Mouse (Mus musculus) brown adipose tissue, adult 24 weeks (tissue): ENCODE measurements around the gene Lpp. TPM values are rescaled to one million over a fixed set of nuclear protein-coding genes. Genes with fewer than 3 reads are reported as not detected.

Source experiments
- H3K27ac ChIP-seq: fragments of 200-500 bp; replicated peaks from 2 replicates; pipeline ENCODE4 v1.5.1; 2012; ENCODE audit warnings: low read depth, mild to moderate bottlenecking, low read length
- H3K4me1 ChIP-seq: fragments of 200-500 bp; 2 replicates; pipeline ENCODE4 v1.6.1; 2012; ENCODE audit warnings: low read length, mixed read lengths; ENCODE audit not compliant: control insufficient read depth, insufficient read depth, insufficient read length
- H3K4me3 ChIP-seq: fragments of 200-500 bp; 2 replicates; pipeline ENCODE4 v1.5.1; 2012; ENCODE audit warnings: low read depth, mild to moderate bottlenecking, low read length, moderate library complexity; ENCODE audit not compliant: insufficient read depth
- polyA plus RNA-seq: library from polyadenylated mRNA; stranded (reverse); fragments of >200 nt; gene quantifications from 2 replicates; pipeline ENCODE4 v1.2.4, GENCODE M21; 2012; ENCODE audit not compliant: missing spikeins, insufficient read depth, insufficient read length

Lpp gene
- polyA plus RNA-seq, 1 experiment, result 6.7 TPM

DNA sequence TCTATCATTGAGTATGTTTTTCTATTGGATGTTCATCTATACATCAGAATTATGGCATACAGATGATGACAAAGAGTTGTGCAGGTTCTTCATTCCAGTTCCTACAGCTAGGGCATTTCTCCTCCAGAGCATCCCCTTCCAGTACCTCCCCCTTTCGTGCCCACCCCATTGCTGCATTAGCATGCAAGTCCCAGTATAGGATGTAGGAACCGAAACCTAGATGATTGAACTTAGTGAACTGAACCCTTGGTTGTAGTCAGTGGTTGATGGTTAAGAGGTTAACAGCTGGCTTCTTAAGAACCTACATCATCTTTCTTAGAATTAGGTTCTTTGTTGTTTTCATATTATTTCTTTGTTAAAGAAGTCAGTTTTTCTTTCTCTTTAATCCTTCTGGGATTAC lies 265.7 kb downstream of the Lpp start:
- Histone ChIP-seq H3K27ac (no peak overlapping the region), H3K4me3 (no peak overlapping the region), H3K4me1 (peaks cover 3% of the 10 kb centered on the region; the same call in 1 of the 2 replicates)

DNA sequence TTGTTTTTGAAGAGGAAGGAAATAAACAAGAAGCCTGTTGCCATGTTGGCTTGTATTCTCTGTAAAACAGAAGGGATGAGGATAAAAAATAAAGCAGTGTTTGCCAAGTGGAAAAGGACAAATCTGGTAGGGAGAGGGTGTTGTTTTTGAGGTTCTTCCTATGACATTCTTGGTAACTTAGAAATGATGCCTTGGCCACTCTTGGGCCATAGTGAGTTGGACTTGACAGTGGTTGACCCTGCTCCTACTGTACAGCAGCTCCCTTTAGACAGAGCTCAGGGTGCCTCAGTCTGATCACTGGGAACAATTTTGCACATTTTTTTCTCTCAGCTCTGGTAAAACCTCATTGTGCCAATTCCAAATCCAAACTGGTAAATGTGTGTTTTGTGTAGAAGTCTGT lies 270.8 kb downstream of the Lpp start:
- Histone ChIP-seq H3K4me1 (no peaks in the 10 kb centered on the region), H3K27ac (no peak overlapping the region), H3K4me3 (no peak overlapping the region)

DNA sequence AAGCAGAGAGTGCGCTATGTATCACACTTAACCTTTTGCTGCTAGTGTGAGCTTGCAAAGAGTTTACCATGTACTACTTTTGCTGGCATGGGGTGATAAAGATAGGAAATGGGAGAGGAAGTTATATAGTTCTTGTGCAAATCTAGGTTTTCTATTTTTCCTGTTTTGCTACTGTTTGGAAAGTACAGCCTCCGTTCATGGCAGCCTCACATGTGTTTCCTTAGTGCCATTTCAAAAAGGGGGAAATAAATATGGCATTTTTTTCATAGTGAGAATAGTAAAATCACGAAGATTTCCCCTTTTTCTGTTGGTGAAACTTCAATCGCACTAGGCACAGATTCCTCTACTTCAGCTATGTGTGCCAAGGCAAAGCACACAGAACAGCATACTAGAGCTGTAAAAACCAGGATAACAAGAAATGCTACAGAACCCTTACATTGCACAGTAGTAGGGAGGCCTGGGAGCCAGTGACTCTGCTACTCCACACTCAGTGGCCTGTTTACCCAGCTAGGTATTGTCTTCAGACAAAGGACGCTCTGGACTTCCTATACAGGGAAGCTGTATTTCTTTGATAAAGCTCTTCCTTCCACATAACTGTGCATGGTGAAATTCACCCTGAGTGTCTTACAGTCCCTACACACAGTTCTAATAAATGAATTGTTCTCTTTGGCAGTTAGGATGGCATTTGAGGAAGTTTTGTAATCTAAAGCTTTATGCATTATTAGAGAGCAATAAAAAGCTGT lies 276.6 kb downstream of the Lpp start:
- no peak overlapping the region for H3K27ac ChIP-seq
- no peak overlapping the region for H3K4me3 ChIP-seq
- no peaks in the 10 kb centered on the region for H3K4me1 ChIP-seq

DNA sequence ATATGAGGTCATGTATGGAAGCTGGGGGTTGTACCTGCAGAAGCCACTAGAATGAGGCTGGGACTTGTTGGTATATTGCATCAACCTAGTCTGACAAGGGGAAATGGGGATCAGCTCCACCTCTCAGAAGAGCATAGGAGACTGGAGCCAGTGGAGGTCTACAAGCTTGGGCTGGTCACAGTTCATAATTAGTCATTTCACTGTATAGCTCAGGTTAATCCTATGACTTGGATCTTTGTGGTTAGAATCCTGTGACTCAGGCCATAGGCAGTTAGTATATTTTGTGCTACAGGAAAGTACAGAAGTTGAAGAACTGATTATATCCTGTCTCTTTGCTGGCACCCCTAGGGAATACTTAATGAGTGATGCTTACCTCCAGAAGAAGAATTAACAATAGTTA lies 285.6 kb downstream of the Lpp start:
- Histone ChIP-seq H3K27ac (no peak overlapping the region), H3K4me1 (no peaks in the 10 kb centered on the region), H3K4me3 (no peak overlapping the region)

DNA sequence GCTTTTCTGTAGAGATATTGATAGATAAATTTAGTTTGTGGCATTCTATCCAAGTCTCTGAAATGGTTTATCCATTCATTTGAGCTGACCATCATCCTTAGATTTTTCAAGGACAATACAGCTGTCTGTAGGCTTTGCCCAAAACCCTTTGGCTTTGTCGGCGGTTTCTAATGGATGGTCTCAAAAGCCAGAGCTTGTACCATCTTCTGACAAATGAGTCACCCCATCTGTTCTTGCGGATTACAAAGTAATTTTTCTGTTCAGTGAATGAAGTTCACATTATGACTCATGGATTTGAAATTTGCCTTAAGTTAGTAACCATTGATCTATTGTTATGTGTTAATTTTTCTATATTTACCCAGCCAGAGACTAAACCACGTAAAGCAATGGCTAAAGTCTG lies 301.8 kb downstream of the Lpp start:
- H3K27ac ChIP-seq, result no peak overlapping the region
- H3K4me3 ChIP-seq, result no peak overlapping the region
- no peaks in the 10 kb centered on the region for H3K4me1 ChIP-seq

DNA sequence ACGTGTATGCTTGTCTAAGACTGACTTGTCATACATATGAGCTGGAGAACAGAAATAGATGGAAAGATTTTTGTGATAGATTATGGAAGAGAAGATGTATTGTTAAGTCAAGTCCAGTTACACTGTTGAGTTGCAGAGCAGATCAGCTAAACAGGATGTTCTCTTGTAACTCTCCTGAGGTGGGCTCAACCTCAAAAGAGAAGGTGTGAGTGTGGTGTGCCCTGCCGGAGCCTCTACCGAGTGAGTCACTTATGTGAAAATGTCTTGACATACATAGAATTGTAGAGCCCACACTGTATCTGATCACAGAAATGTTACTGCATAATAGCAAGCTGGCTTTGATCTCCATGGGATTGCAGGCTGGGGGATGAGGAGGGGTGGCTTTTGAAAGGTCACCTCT lies 310.9 kb downstream of the Lpp start:
- Histone ChIP-seq H3K4me3 (no peak overlapping the region), H3K4me1 (no peaks in the 10 kb centered on the region), H3K27ac (no peak overlapping the region)

DNA sequence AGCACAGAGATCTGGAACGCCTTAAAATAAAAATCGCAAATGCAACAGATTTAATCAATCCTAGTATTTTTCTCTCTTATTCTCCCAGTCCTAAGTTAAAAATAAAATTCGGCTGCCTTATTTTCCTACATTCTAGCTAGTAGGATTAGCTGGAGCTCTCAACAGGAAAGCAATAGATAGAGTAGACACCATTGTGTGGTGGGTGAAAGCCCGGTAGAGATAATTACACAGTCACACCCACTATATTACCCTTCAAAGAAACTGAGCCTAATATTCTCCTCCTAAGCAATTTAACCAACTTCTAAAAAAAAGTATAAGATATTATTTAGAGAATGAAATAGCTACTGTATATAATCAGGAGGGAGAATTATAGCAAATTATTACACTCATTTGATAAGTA lies 330.3 kb downstream of the Lpp start:
- H3K4me3 ChIP-seq, result no peak overlapping the region
- H3K27ac ChIP-seq, result no peak overlapping the region
- no peaks in the 10 kb centered on the region; the same call in 1 of the 2 replicates for H3K4me1 ChIP-seq

DNA sequence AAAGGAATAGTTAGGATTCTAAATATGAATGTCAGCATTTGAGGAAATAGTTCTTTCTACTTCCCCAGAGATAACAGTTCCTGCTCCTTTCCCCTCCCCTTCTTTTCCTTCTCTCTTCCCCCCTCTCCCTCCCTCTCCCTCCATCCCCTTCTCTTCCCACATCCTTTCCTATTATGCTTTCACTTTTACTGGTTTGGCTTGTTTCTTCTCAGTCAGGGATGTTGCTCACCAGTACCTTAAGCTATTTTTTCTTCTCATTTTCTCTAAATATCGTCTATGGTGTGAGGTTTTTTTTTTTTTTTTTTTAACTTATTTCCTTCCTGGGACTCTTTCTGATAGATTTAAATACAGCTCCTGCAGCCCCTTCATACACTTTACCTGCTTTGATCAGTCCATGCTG lies 339.4 kb downstream of the Lpp start:
- Histone ChIP-seq H3K27ac (no peak overlapping the region; the same call in 1 of the 2 replicates), H3K4me3 (no peak overlapping the region), H3K4me1 (peaks cover 2% of the 10 kb centered on the region; the same call in 1 of the 2 replicates)

DNA sequence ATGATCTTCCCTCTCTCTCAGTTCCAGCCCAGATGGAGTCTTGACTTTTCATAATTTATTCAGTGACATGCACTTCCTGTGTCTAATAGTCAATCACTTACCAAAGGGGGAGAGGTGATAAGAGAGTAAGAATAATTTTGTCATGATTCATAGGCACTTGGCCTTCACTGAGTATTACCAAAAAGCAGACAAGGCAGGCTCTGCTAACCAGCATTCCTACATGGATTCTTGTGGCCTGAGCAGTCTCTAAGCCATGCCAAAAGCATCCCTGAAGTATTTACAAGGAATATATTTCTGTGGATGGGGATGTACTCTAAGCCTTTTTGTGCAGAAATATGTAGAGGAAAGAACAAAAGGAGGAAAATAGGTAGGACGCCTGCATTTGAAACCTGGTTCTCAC lies 340.0 kb downstream of the Lpp start:
- H3K4me3 ChIP-seq, result no peak overlapping the region
- no peak overlapping the region for H3K27ac ChIP-seq
- peaks cover 2% of the 10 kb centered on the region; the same call in 1 of the 2 replicates for H3K4me1 ChIP-seq

DNA sequence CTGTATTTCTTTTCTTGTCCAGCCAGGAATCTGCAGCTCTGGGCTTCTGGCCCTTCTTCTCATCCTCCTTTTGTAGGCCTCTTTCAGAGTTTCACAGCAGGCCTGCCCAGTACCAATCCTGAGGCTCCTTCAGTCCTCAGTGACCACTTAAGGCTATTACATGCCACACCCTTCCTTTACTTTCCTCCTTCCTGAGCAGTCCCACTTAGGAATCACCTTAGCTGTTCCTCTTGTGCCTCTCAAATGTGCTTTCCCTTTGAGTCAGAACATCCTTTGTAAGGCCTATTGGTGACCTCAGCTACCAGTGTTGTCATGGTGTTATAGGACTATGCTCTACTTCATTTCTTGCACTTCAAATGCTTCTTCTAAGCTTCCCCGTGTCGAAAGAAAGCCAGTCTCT lies 342.4 kb downstream of the Lpp start:
- peaks cover 4% of the 10 kb centered on the region; the same call in 1 of the 2 replicates for H3K4me1 ChIP-seq
- H3K4me3 ChIP-seq, result no peak overlapping the region
- no peak overlapping the region for H3K27ac ChIP-seq

DNA sequence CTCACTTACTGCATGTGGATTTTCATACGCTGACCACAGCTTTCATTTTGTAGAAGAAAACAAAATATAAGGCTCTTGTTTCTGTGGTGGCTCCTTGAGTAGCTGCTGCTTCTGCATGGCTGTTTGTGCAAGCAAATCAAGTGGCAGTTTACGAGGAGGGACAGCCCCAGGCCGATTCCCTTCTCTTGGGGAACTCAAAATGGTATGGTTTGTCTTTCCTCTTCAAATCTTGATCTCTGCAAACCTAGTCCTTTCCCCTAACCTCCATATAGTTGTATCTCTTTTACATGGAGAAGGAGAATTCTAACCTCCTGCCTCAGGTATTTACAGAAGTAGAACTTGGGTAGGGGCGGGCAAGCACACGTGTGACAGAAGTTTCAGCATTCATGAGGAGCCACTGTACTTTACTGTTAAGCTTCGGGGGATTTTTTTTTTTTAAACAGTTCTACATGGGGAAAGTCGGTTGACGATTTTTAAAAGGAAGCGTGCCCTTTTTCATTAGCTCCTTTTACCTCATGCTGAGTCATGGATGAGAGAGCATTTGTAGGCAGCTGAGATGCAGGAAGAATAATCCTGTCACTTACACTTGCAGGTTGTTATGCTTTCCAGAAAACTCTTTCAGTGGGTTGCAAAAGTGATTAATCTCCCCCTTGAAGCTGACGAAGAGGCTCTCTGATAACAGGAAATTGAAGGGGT lies 344.2 kb downstream of the Lpp start:
- Histone ChIP-seq H3K27ac (no peak overlapping the region), H3K4me3 (no peak overlapping the region), H3K4me1 (peaks cover 4% of the 10 kb centered on the region; the same call in 1 of the 2 replicates)

DNA sequence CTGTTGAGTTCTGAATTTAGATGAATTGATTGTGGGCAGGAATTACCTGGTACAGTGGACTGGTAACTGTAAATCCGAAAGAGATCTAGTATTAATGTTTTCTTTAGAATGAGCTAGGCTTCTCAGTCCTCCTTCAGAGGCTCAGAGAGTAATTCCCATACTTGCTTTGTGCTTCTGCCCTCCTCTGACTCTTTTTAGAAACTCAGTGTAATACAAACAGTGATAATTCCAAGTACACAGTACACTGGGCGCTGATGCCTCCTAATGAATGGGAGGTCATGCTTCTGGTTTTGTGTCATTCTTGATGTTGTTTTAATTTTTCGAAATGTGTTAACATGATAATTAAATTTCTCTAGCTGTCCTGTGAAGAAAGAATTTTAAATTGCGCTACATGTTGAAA lies 347.4 kb downstream of the Lpp start:
- no peak overlapping the region for H3K27ac ChIP-seq
- H3K4me3 ChIP-seq, result no peak overlapping the region
- H3K4me1 ChIP-seq, result 0 out of 2 replicates have a peak, but pooled peaks cover 2% of the 10 kb centered on the region

DNA sequence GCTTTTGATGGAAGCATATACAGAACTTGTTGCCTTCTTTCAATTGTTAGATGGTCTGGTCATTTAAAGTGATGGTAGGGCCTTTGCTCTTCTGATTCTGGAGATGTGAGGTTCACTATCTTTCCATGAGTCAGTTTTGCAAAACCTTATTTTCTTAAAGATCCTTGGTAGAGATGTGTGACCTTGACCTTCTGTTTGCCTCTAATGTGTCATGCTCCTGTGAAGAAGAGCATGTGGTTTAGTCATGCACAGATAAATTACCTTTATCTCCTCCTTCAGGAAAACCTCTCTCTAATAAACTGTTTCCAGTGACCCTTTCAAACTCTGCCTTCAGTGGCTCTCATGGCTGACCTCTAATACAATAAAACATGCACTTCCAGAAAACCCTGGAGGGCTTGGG lies 356.5 kb downstream of the Lpp start:
- Histone ChIP-seq H3K27ac (no peak overlapping the region), H3K4me1 (no peaks in the 10 kb centered on the region), H3K4me3 (no peak overlapping the region)

DNA sequence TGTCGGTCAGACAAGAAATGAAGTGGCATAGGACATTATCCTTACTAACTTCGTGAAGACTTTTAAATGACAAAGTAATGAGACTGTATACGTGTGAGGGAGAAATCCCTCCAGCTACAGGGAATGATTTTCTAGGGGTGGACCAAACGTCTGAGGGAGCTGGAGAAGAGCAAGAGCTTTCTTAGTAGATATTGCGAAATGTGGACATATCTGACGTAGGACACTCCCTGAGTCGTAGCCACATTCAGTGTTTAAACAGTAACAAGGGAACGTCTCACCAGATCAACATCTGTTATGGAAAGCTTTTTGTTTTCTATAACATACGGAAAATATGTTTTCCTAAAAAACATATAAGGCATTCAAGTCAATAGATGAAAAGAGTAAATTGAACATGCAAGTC lies 362.8 kb downstream of the Lpp start:
- H3K4me3 ChIP-seq, result no peak overlapping the region
- H3K27ac ChIP-seq, result no peak overlapping the region
- H3K4me1 ChIP-seq, result no peaks in the 10 kb centered on the region

DNA sequence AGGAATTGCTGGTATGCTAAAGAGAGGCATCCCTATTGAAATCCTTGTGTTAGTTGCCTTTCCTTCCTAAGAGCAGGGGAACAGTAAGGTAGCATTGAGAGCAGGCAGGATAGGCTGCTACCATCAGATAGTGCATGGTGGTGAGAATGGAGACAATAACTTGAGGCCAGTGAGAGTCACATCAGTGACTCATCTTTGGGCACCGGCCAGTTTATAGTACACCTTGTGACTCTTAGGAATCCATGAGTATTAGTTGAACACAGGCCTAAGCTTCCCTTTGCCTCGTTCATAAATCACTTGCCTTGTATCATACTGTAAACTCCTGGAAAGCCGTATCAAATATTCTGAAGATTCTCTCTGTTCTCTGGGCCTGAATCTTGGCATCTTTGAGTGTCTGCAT lies 372.7 kb downstream of the Lpp start:
- H3K4me3 ChIP-seq, result no peak overlapping the region
- H3K4me1 ChIP-seq, result no peaks in the 10 kb centered on the region
- H3K27ac ChIP-seq, result no peak overlapping the region

DNA sequence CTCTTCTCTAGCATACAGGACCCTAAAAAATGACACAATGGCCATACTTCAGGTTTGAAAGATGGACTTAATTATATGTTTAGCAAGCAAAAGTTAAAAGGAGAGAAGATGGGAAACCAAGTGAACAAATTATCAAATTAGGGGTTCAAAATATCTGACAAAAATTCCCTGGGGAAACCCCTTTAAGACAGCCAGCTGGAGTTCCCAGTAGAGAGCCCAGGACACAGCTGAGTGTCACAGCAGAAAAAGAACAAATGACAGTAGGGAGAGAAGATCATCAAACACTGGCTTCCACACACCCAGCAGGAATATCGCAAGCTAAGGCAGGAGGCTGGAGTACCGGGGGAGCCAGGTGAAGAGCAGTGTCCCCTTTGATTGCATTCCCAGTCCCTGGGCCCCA lies 373.3 kb downstream of the Lpp start:
- H3K4me3 ChIP-seq, result no peak overlapping the region
- no peaks in the 10 kb centered on the region for H3K4me1 ChIP-seq
- H3K27ac ChIP-seq, result no peak overlapping the region
